Mouse (Mus musculus) E14TG2a.4 (cell line): ENCODE results near the gene Plac1.

Experiments
- H3K27me3 ChIP-seq: 2 replicates; pipeline ENCODE4 v1.6.1; 2014; ENCODE audit warnings: low read length, control low read depth; ENCODE audit not compliant: insufficient read depth
- H3K36me3 ChIP-seq: 2 replicates; pipeline ENCODE4 v1.6.1; 2014; ENCODE audit warnings: low read length, control low read depth; ENCODE audit not compliant: insufficient read depth
- H3K4me1 ChIP-seq: replicated peaks from 2 replicates; pipeline ENCODE4 v1.6.1; 2014; ENCODE audit warnings: low read depth, low read length, control low read depth
- H3K4me3 ChIP-seq: replicated peaks from 2 replicates; pipeline ENCODE4 v1.5.1; 2014; ENCODE audit warnings: mild to moderate bottlenecking, low read length
- H3K9me3 ChIP-seq: 2 replicates; pipeline ENCODE4 v1.6.1; 2014; ENCODE audit warnings: low read length, control low read depth
- CTCF ChIP-seq: conservative IDR thresholded peaks from 2 replicates; pipeline ENCODE4 v1.5.1; 2014; ENCODE audit warnings: low read length
- NANOG ChIP-seq: IDR thresholded peaks from 2 replicates; pipeline ENCODE4 v1.6.1; 2014; ENCODE audit warnings: borderline replicate concordance, low read length, mixed read lengths
- POU5F1 ChIP-seq: IDR thresholded peaks from 2 replicates; pipeline ENCODE4 v1.6.1; 2014; ENCODE audit warnings: low read length, borderline replicate concordance

The Plac1 gene

GRCm38 (mm10) chrX:53211756-53212483 is 28.0 kb downstream of the Plac1 start:
- Histone ChIP-seq H3K27me3 (no peaks in the 10 kb centered on the region), H3K9me3 (no peaks in the 10 kb centered on the region), H3K4me3 (no peak overlapping the region), H3K36me3 (no peaks in the 10 kb centered on the region), H3K4me1 (no peaks in the 10 kb centered on the region)
- TF ChIP-seq CTCF (no peak), NANOG (no peak), POU5F1 (no peak)

DNA sequence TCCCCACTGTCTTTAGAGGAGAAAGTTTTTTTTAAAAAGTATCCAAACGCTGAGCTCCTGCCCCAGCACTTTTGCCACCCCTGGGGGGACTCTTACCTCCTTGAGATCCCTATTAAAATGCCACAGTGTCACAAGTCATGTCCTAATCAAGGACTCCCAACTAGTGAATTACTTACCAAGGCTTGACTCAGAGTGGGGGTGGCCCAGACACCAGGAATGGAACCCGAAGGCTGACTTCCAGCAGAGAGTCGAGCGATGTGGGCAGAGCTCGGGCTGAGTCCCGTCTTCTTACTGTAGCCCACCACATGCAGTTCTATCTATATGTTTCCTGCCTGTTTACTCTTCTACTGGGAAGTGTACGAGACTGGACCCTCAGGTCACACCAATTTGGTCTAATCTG is 30.5 kb downstream of the Plac1 start:
- TF ChIP-seq POU5F1: no peak
- no peak for TF ChIP-seq CTCF
- no peak for TF ChIP-seq NANOG
- Histone ChIP-seq H3K36me3 (no peaks in the 10 kb centered on the region), H3K9me3 (no peaks in the 10 kb centered on the region), H3K4me1 (no peaks in the 10 kb centered on the region), H3K4me3 (no peak overlapping the region), H3K27me3 (no peaks in the 10 kb centered on the region)

GRCm38 (mm10) chrX:53204690-53205311 is 35.1 kb downstream of the Plac1 start:
- no peaks in the 10 kb centered on the region for H3K4me1 ChIP-seq
- H3K4me3 ChIP-seq: no peak overlapping the region
- H3K36me3 ChIP-seq: no peaks in the 10 kb centered on the region
- no peaks in the 10 kb centered on the region for H3K27me3 ChIP-seq
- no peaks in the 10 kb centered on the region for H3K9me3 ChIP-seq
- TF ChIP-seq POU5F1 (no peak), CTCF (no peak), NANOG (no peak)

DNA sequence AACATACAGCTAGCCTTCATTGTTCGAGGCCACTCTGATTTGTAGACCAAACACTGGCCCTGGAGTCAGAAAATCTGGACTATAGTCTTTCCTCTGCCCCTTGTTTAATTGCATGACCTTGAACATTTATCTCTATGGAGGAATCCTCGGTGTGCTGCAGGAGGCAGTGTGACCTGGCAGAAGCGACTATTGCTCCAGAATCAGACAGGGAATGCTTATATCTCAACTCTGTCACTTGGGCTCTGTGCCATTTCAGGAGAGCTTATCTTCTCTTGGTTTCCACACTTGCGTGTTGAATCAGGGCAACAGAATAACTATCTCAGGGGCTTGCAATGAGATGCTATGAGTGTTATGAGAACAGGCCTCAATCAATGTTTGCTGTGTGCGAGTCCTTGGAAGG is 38.3 kb downstream of the Plac1 start:
- Histone ChIP-seq H3K27me3 (no peaks in the 10 kb centered on the region), H3K4me1 (no peaks in the 10 kb centered on the region), H3K9me3 (no peaks in the 10 kb centered on the region), H3K4me3 (no peak overlapping the region), H3K36me3 (no peaks in the 10 kb centered on the region)
- TF ChIP-seq POU5F1 (no peak), CTCF (no peak), NANOG (no peak)

- H3K4me3 ChIP-seq: no peak overlapping the region
- no peaks in the 10 kb centered on the region for H3K36me3 ChIP-seq
- no peak for TF ChIP-seq NANOG
- no peak for TF ChIP-seq POU5F1
- no peak for TF ChIP-seq CTCF
- H3K4me1 ChIP-seq: no peaks in the 10 kb centered on the region
- H3K27me3 ChIP-seq: no peaks in the 10 kb centered on the region
- no peaks in the 10 kb centered on the region for H3K9me3 ChIP-seq
Measured at GRCm38 (mm10) chrX:53197681-53198080, 42.2 kb downstream of the Plac1 start.

DNA sequence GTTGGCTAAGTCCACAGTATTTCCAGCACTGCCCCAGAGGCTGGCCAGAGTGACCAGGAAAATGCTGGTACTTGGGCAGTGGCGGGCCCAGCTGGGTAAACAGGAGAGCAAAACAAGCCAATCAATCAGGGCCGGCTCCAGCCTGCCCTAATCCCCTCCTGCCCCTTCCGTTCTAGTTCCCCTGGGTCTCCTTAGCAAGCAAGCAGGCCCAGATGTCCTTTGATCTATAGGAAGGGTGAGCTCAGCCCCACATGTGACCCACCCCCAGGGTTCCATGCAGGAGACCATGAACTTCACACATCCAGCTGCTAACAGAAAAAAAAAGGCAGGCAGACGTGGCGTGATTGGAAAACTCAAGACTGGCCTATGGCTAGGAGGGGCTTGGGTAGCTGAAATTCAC is 43.5 kb downstream of the Plac1 start:
- Histone ChIP-seq H3K27me3 (no peaks in the 10 kb centered on the region), H3K4me1 (no peaks in the 10 kb centered on the region), H3K4me3 (no peak overlapping the region), H3K36me3 (no peaks in the 10 kb centered on the region), H3K9me3 (no peaks in the 10 kb centered on the region)
- no peak for TF ChIP-seq POU5F1
- TF ChIP-seq NANOG: no peak
- no peak for TF ChIP-seq CTCF

DNA sequence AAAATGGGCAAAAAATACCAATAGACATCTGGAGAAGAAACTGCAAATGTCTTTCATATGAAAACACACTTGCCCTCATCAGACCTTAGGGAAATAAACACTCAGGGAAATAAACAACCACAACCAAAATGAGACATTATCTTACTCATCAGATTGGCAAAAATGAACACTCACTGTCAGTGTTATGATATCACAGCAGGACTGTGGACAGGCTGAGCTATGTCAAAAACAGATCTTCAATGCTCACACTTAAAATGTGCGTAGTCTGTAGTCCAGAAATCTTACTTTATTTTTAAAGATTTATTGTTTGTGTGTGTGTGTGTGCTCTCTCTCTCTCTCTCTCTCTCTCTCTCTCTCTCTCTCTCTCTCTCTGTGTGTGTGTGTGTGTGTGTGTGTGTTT is 51.2 kb downstream of the Plac1 start:
- no peak overlapping the region for H3K4me3 ChIP-seq
- H3K27me3 ChIP-seq: no peaks in the 10 kb centered on the region
- H3K36me3 ChIP-seq: no peaks in the 10 kb centered on the region
- TF ChIP-seq POU5F1 (no peak), CTCF (no peak), NANOG (no peak)
- no peaks in the 10 kb centered on the region for H3K9me3 ChIP-seq
- no peaks in the 10 kb centered on the region for H3K4me1 ChIP-seq

GRCm38 (mm10) chrX:53179801-53180200 is 60.1 kb downstream of the Plac1 start:
- no peaks in the 10 kb centered on the region for H3K9me3 ChIP-seq
- H3K4me3 ChIP-seq: no peak overlapping the region
- no peaks in the 10 kb centered on the region for H3K27me3 ChIP-seq
- TF ChIP-seq CTCF (no peak), POU5F1 (no peak), NANOG (no peak)
- no peaks in the 10 kb centered on the region for H3K36me3 ChIP-seq
- no peaks in the 10 kb centered on the region for H3K4me1 ChIP-seq

DNA sequence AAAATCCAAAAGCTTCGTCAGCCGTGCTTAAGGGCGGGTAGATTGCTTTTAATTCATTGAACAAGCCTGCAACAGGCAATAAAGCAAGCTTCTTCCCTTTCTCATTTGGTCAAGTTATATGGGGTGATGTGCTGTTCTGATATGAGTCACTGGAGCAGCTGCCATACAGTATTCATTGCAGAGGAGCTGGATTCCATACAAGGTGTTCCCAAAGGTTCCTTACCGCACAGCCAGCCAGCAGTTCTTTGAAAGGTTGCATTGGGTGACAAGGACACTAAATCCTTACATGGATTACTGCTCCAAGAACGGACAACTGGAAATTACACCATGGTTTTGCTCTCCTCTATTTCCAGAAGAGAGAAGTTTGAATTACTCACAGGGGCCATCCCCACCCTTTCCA is 63.6 kb downstream of the Plac1 start:
- Histone ChIP-seq H3K27me3 (no peaks in the 10 kb centered on the region), H3K4me1 (no peaks in the 10 kb centered on the region), H3K36me3 (no peaks in the 10 kb centered on the region), H3K9me3 (no peaks in the 10 kb centered on the region), H3K4me3 (no peak overlapping the region)
- TF ChIP-seq NANOG: no peak
- no peak for TF ChIP-seq CTCF
- no peak for TF ChIP-seq POU5F1
